Mouse (Mus musculus) hindbrain, embryonic 13.5 days (tissue): Measurements from ENCODE around the gene Tjap1. TPM values are rescaled to one million over a fixed set of nuclear protein-coding genes. Genes with fewer than 3 reads are reported as not detected.
A peak's percentile ranks its signal among the peaks of the same experiment; 100 is the strongest.

Experiments used
- ATAC-seq: fragments of 200-750 bp; cut with Nextera tagmentation; 2 replicates; pipeline ENCODE4 v1.8.0; 2017; ENCODE audit warnings: moderate TSS enrichment; ENCODE audit not compliant: low FRiP score
- H3K27ac ChIP-seq: fragments of 300-500 bp; sonication (generic); 2 replicates; pipeline ENCODE4 v1.5.1; 2015; ENCODE audit warnings: inconsistent platforms, mild to moderate bottlenecking, moderate library complexity
- H3K27me3 ChIP-seq: fragments of 300-500 bp; sonication (generic); 2 replicates; pipeline ENCODE4 v1.6.1; 2015; ENCODE audit warnings: mild to moderate bottlenecking, inconsistent platforms
- H3K36me3 ChIP-seq: fragments of 300-500 bp; sonication (generic); 2 replicates; pipeline ENCODE4 v1.6.1; 2015; ENCODE audit warnings: mild to moderate bottlenecking, inconsistent platforms
- H3K4me1 ChIP-seq: fragments of 300-500 bp; sonication (generic); replicated peaks from 2 replicates; pipeline ENCODE4 v1.6.1; 2015; ENCODE audit warnings: inconsistent platforms
- H3K4me2 ChIP-seq: fragments of 300-500 bp; sonication (generic); 2 replicates; pipeline ENCODE4 v1.6.1; 2015; ENCODE audit warnings: inconsistent platforms, mild to moderate bottlenecking, moderate library complexity
- H3K4me3 ChIP-seq: fragments of 300-500 bp; sonication (generic); 2 replicates; pipeline ENCODE4 v1.5.1; 2015; ENCODE audit warnings: mild to moderate bottlenecking, inconsistent platforms
- H3K9ac ChIP-seq: fragments of 300-500 bp; sonication (generic); 2 replicates; pipeline ENCODE4 v1.6.1; 2015; ENCODE audit warnings: mild to moderate bottlenecking, inconsistent platforms
- H3K9me3 ChIP-seq: fragments of 300-500 bp; sonication (generic); 2 replicates; pipeline ENCODE4 v1.6.1; 2016; ENCODE audit warnings: inconsistent platforms
- WGBS: fragments of 180-500 bp; shearing (Covaris S2); methylation state at CpG from one replicate; pipeline ENCODE4 v1.1.7; 2015; 5-methylcytosine and 5-hydroxymethylcytosine counted together
- polyA plus RNA-seq: library from polyadenylated mRNA; unstranded; fragments of >200 nt; fragmentation: Nextera tagmentation; extraction: Ambion mirVana; gene quantifications from 2 replicates; pipeline ENCODE4 v1.2.1, GENCODE M21; 2015

Gene Tjap1
- polyA plus RNA-seq, 1 experiment from 2014 or later, result 33.8 TPM

DNA sequence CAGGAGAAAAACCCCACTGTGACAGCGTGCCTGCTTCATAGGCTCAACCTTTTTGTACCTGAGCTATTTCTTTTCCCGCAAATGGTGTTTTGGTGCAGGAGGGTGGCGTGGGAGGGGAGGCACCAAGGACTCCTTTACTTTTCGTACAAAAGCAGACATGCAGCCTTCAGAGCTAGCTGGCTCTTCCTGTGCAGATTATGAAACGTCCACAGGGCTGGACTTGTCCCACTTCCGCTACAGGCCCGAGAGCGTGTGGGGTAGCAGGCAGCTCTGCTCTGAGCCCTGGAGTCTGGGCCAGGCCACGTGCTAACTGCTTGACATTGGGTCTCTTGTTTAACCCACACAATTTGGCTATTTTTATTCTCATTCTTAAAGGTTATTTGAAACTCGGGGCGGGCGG lies 19.1 kb upstream of the Tjap1 start:
- peaks cover 52% of the 10 kb centered on the region for H3K36me3 ChIP-seq
- 80% methylated on average over 12 of the region's 12 CpGs for WGBS

DNA sequence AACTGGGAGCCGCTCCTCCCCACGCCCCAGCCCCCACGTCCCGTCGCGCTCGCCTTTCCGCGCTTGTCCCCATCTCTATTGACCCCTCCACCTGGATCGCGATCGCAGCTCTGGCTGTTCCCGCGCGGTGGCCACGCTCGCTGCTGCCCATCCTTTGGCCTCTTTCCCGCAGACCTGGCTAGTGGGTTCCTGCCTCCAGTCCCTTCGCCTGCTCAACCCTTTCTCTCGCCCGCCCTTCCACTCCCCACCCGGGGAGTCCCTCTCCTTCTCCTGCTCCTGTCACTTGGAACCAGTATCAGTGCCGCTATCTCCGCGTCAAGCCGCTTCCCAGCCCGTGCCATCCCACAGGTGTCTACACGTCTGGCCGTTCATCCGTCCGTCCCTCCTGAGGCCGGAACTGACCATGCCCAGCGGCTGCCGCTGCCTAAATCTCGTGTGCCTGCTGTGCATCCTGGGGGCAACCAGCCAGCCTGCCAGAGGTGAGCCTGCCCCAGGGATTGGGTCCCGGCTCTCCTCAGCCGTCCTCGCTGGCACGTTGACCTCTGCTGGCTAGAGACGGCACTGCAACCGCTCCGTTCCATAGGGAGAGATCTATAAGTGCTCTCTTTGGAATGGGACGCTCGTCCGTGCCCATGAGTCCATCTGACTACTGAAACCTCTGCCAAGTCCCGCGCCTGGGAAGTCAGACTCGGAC lies 15.5 kb upstream of the Tjap1 start:
- Histone ChIP-seq H3K4me2 (peak overlapping the region; percentile 94), H3K4me3 (peak overlapping the region; percentile 77), H3K27ac (peak overlapping the region; percentile 84), H3K27me3 (peaks cover 65% of the 10 kb centered on the region), H3K36me3 (peaks cover 21% of the 10 kb centered on the region), H3K9ac (peak overlapping the region; percentile 87), H3K9me3 (no peaks in the 10 kb centered on the region), H3K4me1 (peaks cover 26% of the 10 kb centered on the region)
- ATAC-seq, result peak; percentile 65
- under 1% methylated on average over 48 of the region's 48 CpGs for WGBS

More for the DNA sequence above, 19.1 kb upstream of the Tjap1 start:
- Histone ChIP-seq H3K4me3 (no peak overlapping the region), H3K4me1 (peaks cover 22% of the 10 kb centered on the region), H3K9ac (no peak overlapping the region), H3K9me3 (no peaks in the 10 kb centered on the region), H3K4me2 (no peak overlapping the region), H3K27ac (no peak overlapping the region), H3K27me3 (peaks cover 36% of the 10 kb centered on the region)
- no peak for ATAC-seq

DNA sequence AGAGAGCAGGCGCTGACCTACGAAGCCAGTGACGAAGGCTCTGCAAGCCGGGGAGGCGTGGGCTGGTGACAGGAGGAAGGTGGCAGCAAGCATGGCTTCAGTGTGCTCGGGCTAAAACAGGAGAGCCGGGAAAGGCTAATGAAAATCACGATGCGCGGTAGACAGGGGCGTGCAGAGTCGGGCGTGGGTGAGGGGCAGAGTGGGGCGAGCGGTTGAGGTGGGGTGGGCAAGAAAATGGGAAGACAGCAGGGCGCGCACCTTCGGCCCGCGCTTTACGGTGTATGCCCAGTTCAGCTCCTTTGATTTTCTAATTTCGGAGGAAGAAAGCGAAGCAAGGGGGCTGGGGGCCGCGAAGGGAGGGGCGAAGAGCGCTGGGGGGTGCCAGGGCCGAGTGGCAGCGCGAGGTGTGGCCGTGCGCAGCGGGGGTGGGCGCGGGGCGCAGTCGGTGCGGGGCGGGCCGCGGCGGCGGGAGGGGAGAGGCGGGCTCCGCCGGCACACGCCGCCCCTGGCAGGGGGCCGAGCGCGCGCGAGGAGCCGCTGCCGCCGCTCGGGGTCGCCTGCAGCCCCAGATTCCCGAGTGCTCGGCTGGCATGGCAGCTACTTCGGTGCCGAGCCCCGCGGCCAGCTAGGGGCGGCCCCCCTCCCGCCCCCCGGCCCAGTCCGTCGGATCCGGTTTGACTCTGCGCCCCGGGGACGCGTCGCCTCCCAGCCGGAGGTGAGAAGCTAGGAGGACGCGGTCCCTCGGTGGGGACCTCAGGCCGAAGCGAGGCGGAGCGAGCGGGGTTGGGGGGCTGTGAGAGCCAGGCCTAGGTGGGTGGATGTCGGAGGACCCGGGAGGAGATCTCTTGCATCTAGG lies 14.8 kb upstream of the Tjap1 start, which contains the start of gene Dlk2:
Gene Dlk2, plus strand, starts transcription at position 58 of the 856 bp plus-strand sequence.
- Histone ChIP-seq H3K9me3 (no peaks in the 10 kb centered on the region), H3K9ac (peak within 1 kb of the TSS; percentile 87), H3K4me3 (peak within 1 kb of the TSS; percentile 77), H3K4me2 (peak within 1 kb of the TSS; percentile 94), H3K36me3 (peaks cover 14% of the 10 kb centered on the region), H3K27me3 (peaks cover 71% of the 10 kb centered on the region), H3K4me1 (peaks cover 26% of the 10 kb centered on the region), H3K27ac (peak within 1 kb of the TSS; percentile 84)
- ATAC-seq, result peak; percentile 52
- WGBS, result under 1% methylated on average over 65 of the region's 86 CpGs

DNA sequence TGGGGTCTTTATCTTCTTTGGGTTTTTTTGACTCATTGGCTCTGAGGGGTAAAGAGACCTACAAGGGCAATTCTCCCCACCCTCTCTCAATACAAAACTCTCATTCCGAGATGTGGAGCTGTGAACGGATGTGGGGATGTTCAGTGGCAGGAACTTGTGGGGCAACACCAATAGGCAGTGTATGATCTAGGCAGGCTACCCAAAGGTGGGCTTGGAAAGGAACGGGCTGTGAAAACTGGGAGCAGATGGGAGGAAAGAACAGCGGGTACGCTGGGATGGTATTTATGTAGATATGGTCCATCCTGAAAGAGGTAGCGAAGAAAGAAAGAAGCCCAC lies 14.2 kb upstream of the Tjap1 start:
- ATAC-seq, result no peak; the same call in 1 of the 2 replicates
- peak overlapping the region; percentile 94 for H3K4me2 ChIP-seq
- peaks cover 77% of the 10 kb centered on the region for H3K27me3 ChIP-seq
- H3K9ac ChIP-seq, result peak overlapping the region; percentile 87
- H3K4me1 ChIP-seq, result peaks cover 26% of the 10 kb centered on the region
- peaks cover 8% of the 10 kb centered on the region for H3K36me3 ChIP-seq
- H3K27ac ChIP-seq, result peak overlapping the region; percentile 84
- peak overlapping the region; percentile 77 for H3K4me3 ChIP-seq
- 10% methylated on average over 6 of the region's 6 CpGs for WGBS
- no peaks in the 10 kb centered on the region for H3K9me3 ChIP-seq

GRCm38 (mm10) chr17:46296601-46297000 lies 13.8 kb upstream of the Tjap1 start:
- H3K27ac ChIP-seq, result peak overlapping the region; percentile 84; the same call in 1 of the 2 replicates
- peak overlapping the region; percentile 77 for H3K4me3 ChIP-seq
- H3K9ac ChIP-seq, result no peak overlapping the region

GRCm38 (mm10) chr17:46287678-46288095 lies 4.9 kb upstream of the Tjap1 start:
- Histone ChIP-seq H3K9me3 (no peaks in the 10 kb centered on the region), H3K27me3 (peaks cover 10% of the 10 kb centered on the region), H3K27ac (peak overlapping the region; percentile 35; the same call in 1 of the 2 replicates), H3K4me3 (no peak overlapping the region), H3K4me2 (no peak overlapping the region), H3K4me1 (peaks cover 17% of the 10 kb centered on the region), H3K9ac (0 out of 2 replicates have a peak overlapping the region, but pooled peaks have one; percentile 24), H3K36me3 (no peaks in the 10 kb centered on the region)
- ATAC-seq, result no peak
- 82% methylated on average over 11 of the region's 11 CpGs for WGBS

More at GRCm38 (mm10) chr17:46296601-46297000, 13.8 kb upstream of the Tjap1 start:
- peak overlapping the region; percentile 94 for H3K4me2 ChIP-seq
- H3K36me3 ChIP-seq, result peaks cover 5% of the 10 kb centered on the region; the same call in 1 of the 2 replicates
- peaks cover 26% of the 10 kb centered on the region for H3K4me1 ChIP-seq
- no peaks in the 10 kb centered on the region for H3K9me3 ChIP-seq
- H3K27me3 ChIP-seq, result peaks cover 74% of the 10 kb centered on the region
- WGBS, result 35% methylated on average over 6 of the region's 6 CpGs
- no peak for ATAC-seq

- WGBS, result 77% methylated on average over 6 of the region's 6 CpGs
- Histone ChIP-seq H3K27ac (no peak overlapping the region), H3K36me3 (no peaks in the 10 kb centered on the region), H3K9me3 (no peaks in the 10 kb centered on the region), H3K9ac (no peak overlapping the region), H3K4me2 (no peak overlapping the region), H3K4me1 (peaks cover 34% of the 10 kb centered on the region), H3K27me3 (0 out of 2 replicates have a peak, but pooled peaks cover under 1% of the 10 kb centered on the region), H3K4me3 (no peak overlapping the region)
- ATAC-seq, result no peak
Measured at GRCm38 (mm10) chr17:46285407-46285806, 2.6 kb upstream of the Tjap1 start.

- H3K9ac ChIP-seq, result no peak overlapping the region
- ATAC-seq, result no peak
- H3K27me3 ChIP-seq, result no peaks in the 10 kb centered on the region
- H3K4me2 ChIP-seq, result no peak overlapping the region
- no peaks in the 10 kb centered on the region for H3K9me3 ChIP-seq
- 47% methylated on average over 7 of the region's 7 CpGs for WGBS
- no peaks in the 10 kb centered on the region; the same call in 1 of the 2 replicates for H3K36me3 ChIP-seq
- H3K4me3 ChIP-seq, result no peak overlapping the region
- H3K27ac ChIP-seq, result no peak overlapping the region
- H3K4me1 ChIP-seq, result peaks cover 34% of the 10 kb centered on the region
Measured at GRCm38 (mm10) chr17:46284653-46285052, 1.8 kb upstream of the Tjap1 start.

DNA sequence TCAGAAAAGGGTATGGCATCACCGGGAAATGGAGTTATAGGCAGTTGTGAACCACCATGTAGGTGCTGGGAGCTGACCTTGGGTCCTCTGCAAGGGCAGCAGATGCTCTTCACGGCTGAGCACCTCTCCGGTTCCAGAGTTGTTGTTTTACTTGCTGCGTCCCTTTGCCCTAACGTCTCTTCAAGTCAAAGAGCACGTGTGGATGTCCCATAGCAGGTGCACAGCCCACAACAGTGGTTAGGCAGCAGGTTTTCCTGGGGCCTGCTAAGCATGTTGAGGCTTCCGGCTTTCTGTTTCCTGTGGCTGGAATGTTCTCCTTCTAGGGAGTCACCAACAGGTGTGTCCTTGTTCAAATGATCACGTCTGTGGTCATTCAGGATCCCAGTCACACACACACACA lies 1.1 kb upstream of the Tjap1 start:
- 89% methylated on average over 8 of the region's 8 CpGs for WGBS
- no peak for ATAC-seq

DNA sequence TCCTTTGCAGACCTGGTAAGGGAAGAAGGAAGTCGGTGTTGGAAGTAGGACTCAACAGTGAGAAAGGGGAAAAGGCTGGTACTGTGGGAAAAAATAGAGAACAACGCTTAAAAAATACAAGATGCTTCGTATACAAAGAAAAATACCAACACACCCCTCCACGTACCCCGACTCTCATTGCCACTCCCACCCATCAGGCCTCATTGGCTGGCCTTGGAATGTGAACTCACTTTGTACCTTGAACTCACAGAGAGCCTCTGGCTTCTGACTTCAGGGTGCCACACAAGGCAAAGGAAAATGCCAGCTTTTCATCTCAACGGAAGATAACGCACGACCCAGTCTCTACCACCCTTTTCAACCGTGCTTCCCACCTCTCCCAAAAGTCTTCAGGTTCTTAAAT lies 314 bp upstream of the Tjap1 start:
- 23% methylated on average over 9 of the region's 9 CpGs for WGBS
- Histone ChIP-seq H3K4me3 (peak overlapping the region; percentile 61), H3K36me3 (peaks cover 12% of the 10 kb centered on the region), H3K4me1 (peaks cover 32% of the 10 kb centered on the region), H3K4me2 (peak overlapping the region; percentile 87), H3K9ac (0 out of 2 replicates have a peak overlapping the region, but pooled peaks have one; percentile 46), H3K27ac (peak overlapping the region; percentile 81; the same call in 1 of the 2 replicates), H3K27me3 (no peaks in the 10 kb centered on the region), H3K9me3 (no peaks in the 10 kb centered on the region)
- ATAC-seq, result peak; percentile 60; the same call in 1 of the 2 replicates

More for the DNA sequence above, 1.1 kb upstream of the Tjap1 start:
- H3K4me3 ChIP-seq, result no peak overlapping the region
- no peaks in the 10 kb centered on the region for H3K9me3 ChIP-seq
- no peak overlapping the region for H3K4me2 ChIP-seq
- no peak overlapping the region; the same call in 1 of the 2 replicates for H3K27ac ChIP-seq
- peaks cover 6% of the 10 kb centered on the region for H3K36me3 ChIP-seq
- no peaks in the 10 kb centered on the region for H3K27me3 ChIP-seq
- no peak overlapping the region for H3K9ac ChIP-seq
- H3K4me1 ChIP-seq, result peaks cover 34% of the 10 kb centered on the region

GRCm38 (mm10) chr17:46278011-46278765 lies 4.6 kb downstream of the Tjap1 start:
- peaks cover 32% of the 10 kb centered on the region for H3K36me3 ChIP-seq
- no peak overlapping the region for H3K4me2 ChIP-seq
- H3K9me3 ChIP-seq, result no peaks in the 10 kb centered on the region
- H3K9ac ChIP-seq, result no peak overlapping the region
- 88% methylated on average over 12 of the region's 12 CpGs for WGBS
- H3K4me1 ChIP-seq, result peaks cover 21% of the 10 kb centered on the region
- ATAC-seq, result no peak
- no peaks in the 10 kb centered on the region for H3K27me3 ChIP-seq
- H3K4me3 ChIP-seq, result no peak overlapping the region
- no peak overlapping the region for H3K27ac ChIP-seq
